Mouse (Mus musculus): ENCODE results near the gene Fat3.

DNA sequence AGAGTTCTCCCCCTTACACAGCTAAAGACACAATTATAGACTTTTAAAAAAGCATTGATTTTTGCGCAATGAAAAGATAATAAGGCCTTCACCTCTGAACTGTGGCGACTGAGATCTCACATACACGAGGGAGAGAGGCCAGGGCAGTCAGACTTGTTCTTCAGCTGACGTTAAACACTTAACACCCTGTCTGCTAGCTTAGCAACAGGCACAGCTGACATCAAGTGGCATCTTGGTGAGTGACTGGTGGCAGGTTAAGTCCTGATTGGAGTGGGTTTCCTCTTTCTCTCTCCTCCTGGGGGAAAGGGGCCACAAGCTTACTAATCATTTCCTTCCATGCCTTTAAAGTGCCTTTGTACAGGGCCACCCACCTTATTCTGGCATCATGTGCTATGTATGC lies 631.1 kb downstream of the Fat3 start:
- TF ChIP-seq CTCF (IDR thresholded peaks at IDR 0.05; ENCODE audit: low read depth, low read length) (no peak), POLR2A (IDR thresholded peaks at IDR 0.05; ENCODE audit: borderline replicate concordance, low read depth, low read length) (no peak)

Measured in bone marrow macrophage, adult 2 months (primary cell).